Mouse (Mus musculus): ENCODE results near the gene Dock11.
A peak's percentile ranks its signal among the peaks of the same experiment; 100 is the strongest.

The Dock11 gene

DNA sequence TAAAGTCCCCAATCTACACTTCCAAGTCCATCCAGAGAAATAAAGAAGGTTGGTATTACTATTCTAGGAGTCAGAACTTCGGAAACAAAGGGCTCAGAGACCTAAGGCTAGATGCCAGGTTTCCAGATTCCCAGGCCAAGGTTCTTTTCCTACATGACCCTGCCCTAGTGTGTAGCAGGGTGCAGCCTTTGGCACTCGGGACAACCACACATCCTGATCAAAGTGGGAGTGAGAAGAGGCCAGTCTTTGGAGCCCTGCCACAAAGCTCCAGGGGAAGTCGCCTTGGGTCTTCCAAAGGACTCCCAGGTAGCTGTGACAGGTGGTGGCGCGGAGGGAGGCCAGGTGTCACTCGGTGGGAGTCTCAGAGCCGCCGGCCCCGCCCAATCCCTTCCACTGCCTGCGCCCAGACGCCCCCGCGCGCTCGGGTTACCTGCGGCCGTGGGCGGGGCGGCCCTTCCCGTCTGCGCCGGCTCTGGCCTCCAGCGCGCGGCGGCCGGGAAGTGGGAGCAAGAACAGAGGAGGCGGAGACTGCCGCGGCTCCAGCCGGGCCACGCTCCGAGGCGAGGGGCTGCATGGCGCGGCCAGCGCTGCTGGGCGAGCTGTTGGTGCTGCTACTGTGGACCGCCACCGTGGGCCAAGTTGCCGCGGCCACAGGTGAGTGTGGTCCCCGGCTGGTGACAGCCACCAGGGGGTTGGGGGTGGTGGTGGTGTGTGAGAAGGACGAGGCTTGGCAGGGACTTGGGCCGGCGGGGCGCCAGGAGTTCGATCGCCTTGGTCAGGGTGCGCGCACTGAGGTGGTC is 223.2 kb downstream of the Dock11 start, which contains the start of gene Il13ra1:
Il13ra1 (plus strand) TSS at position 489 of the 800 bp plus-strand sequence.
- peak; percentile 75 for DNase-seq

DNA sequence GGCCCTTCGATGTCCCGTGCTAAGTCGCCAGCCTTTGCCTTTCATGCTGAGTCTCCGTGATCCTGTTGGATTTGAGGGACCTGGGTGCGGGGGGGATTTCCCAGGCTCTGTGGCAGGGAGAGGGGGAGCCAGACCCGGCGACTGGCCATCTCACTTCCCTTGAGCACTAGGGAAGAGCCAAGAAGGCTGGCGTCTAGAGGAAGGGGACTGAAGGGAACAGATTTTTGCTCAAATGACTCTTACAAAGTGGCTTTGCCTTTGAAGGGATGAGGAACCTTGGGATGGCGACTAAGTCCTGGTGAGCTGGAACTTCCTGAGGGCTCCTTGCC is 223.8 kb downstream of the Dock11 start:
- DNase-seq = no peak

DNA sequence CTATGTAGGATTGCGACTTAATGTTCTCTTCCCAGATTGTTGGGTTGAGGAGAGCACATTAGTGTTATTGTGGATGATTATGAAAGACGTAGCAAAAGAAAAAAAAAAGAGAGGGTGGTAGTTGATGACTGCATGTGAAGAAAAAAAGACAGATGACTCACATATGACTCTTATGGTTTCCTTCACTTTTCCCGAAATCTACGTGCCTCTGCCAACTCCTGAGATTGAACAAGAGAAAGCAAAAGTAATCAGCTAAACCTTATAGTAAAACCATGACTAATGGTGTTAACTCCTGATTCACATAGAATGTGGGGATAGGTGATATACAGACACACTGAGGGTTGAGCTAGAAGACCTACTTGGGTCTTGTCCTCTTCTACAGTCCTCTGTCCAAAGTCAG is 226.5 kb downstream of the Dock11 start:
- no peak for DNase-seq

Data from kidney, postnatal 10 days (tissue).